Mouse (Mus musculus) c-Kit-negative CD71-positive TER-119-positive erythroid progenitor cells, embryonic 14.5 days (primary cell): ENCODE results near the gene Cutc.
A peak's percentile ranks its signal among the peaks of the same experiment; 100 is the strongest.

Source experiments
- DNase-seq: peaks from one replicate; pipeline ENCODE4 v3.0.0-alpha.2; 2013; ENCODE audit warnings: low read depth, low spot score

Gene Cutc

GRCm38 (mm10) chr19:43753226-43753835 lies 535 bp downstream of the Cutc start:
- peak; percentile 67 for DNase-seq

DNA sequence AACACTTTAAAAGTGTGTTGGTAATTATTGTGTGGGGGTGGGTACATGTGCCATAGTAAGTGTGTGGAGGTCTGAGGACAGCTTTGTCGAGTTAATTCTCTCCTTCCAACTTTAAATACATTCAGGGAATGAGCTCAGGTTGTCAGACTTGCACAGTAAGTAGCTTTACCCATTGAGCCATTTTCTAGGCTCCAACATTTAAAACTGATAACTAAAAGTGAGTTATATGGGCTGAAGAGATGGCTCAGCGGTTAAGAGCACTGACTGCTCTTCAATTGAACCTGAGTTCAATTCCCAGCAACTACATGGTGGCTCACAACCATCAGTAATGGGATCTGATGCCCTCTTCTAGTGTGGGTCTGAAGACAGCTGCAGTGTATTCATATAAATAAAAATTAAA lies 1.4 kb downstream of the Cutc start:
- no peak for DNase-seq

GRCm38 (mm10) chr19:43754872-43755271 lies 2.1 kb downstream of the Cutc start:
- no peak for DNase-seq

DNA sequence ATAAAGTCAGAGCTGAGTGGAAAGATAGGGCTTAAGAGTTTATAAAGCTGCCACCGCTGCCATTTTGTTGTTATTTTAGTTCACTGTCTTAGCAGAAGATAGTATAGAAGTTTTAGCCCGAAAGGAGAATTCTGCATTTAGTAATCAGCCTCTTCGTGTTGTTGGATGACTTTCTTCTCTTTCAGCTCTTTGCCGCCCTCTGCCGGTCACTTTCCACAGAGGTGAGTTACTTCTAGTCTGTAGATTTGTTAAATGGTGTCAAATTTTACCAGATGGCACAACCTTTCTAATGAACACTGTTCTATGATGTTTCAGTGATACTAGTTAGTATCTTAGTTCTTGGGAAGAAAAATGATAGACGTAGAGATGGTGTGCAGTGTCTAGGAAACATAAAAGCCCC lies 7.7 kb downstream of the Cutc start:
- DNase-seq = peak; percentile 67

- DNase-seq = no peak
Measured at GRCm38 (mm10) chr19:43761543-43762256, 8.9 kb downstream of the Cutc start.

DNA sequence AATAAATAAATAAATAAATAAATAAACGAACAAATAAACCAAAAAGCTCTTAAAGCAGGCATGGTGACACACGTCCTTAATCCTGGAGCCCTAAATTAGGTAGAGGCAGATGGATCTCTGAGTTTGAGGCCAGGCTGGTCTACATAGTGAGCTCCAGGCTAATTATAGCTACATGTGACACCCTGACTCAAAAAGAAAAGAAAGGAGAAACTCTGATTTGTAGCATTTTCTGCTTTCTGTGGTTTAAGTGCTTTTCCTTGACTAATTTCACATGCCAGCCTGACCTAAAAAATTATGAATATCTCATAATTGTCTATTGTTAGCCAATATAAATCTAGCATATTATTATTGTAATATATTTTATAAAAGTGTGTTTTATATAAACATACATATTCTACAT lies 9.6 kb downstream of the Cutc start:
- DNase-seq = no peak

DNA sequence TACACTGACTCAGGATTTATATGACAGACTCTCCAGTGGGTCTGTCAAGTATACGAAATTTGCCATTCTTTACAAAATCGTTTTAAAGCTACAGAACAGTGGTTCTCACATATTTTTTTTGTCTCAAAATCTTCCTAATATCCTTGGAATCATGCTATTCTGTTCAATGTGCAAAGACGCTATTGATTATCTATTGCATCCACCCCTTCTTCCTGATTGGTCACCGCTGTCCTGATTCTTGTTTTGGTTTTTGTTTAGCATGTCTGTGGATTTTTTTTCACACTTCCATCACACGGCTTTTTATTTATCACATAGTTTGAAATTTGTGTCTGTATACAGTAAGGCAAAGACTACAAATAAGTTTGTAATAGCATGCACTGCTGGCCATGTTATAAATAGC lies 13.7 kb downstream of the Cutc start:
- no peak for DNase-seq

DNA sequence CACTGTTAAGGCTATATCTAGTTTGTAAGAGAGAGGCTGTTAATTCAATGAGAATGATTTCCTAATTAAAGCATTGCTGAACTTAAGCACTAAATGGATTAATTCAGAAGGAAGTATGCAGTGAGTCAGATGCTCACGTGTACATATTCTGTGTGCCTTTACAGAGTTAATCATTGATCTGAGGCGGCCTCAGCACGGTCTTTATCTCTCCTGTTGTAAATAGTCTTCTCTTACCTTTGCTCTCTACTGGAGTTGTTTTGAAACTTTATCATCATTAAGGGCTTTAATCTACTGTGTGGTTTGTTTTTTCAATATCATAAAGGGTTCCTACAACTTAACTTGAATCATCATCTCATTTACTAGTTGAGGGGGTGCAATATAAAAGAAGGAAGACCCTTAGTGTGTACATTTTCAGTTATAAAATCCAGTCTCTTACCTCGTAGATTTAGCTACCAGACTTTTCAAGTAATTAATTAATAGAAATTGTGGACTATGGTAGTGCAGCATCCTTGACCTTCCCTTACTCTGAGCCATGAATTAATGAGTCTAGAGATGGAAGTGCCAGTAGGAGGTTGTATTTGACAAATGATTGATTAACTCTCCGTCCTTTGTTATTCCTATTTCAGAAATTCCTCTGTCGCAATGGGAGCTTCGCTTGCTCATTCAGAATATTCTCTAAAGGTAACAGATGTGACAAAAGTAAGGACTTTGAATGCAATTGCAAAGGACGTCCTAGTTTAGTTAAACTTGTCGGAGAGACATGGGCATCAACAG lies 14.9 kb downstream of the Cutc start:
- no peak for DNase-seq

DNA sequence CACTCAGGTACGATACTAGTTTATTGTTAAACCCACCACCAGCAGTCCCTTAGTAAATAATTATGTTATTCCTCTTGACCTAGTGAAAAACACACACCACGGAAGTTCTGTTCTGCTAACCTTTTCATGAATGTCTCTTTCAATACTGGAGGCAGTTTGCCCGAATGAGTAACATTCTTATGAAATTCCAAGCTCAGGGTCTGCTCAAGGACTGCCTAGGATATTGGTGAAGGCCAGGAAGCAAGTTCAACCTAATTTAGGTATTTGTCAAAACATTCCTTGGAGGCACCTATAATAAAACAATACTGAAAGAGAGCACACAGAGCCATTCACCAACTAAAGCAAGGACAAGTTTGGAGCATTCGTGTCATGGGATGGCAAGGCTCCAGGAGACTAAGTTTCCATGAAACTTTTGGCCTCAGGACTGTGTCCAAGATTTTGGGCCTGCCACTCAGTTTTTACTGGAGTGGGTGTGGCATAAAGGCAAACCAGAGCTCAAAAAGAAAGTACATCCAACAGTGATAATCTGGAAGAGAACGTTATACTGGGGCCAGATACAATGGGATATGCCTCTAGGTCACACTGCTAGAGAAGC lies 16.7 kb downstream of the Cutc start:
- DNase-seq = no peak

DNA sequence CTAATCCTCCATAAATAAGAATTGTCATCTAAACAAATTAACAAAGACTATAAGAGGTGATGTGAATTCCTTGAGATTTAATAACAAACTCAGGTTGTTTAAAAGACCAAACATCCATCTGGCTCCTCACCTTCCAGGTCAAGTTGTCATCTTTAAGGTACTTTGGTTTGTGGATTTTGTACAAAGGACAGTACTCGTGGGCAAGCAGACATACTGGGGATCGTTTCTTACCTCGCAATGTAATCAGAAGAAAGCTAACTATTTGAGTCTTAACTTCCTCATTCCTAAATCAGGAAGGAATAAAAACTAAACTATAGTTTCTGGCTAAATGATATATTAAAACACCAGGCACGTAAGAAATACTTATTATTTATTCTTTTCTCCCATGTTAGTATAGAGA lies 17.8 kb downstream of the Cutc start:
- no peak for DNase-seq

GRCm38 (mm10) chr19:43771499-43771969 lies 18.7 kb downstream of the Cutc start:
- no peak for DNase-seq

- DNase-seq = no peak
Measured at GRCm38 (mm10) chr19:43772311-43772710, 19.5 kb downstream of the Cutc start.

GRCm38 (mm10) chr19:43775433-43775832 lies 22.6 kb downstream of the Cutc start:
- no peak for DNase-seq

- no peak for DNase-seq
Measured at GRCm38 (mm10) chr19:43776561-43776960, 23.8 kb downstream of the Cutc start.

DNA sequence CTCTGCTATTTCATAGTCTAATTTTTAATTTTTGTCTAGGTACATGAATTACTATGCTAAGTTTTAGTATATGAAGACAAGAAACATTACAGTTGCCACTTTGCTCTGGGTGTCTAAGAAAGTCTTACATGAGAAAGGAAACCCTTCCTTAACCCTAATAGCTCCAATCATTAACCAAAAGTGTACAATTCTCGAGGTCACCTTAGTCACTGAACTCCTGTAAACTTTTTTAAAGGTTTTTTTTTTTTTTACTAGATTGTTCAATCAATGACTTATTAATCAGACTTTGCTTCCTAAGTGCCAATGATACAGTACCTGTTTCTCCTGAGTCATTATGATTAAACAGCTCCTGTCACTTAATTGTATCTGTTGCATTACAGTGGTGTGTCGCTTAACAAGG lies 24.5 kb downstream of the Cutc start:
- no peak for DNase-seq

DNA sequence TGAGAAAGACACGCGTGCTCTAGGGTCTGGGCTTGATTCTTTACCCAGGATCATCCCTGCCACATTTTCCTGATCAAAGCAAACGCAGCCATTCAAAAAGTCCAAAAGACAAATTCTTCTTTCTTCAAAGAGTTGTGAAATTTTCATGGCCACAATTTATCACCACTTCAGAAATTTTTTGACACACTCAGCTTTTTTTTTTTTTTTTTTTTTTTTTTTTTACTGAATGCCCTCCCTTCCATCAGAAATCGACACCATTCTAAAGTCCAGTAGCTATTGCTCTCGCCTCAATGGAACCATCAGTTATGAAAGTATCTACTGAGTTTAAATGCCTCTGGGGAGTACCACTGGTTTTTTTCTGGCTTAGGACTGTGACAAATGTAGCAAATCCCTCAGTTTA lies 27.6 kb downstream of the Cutc start:
- DNase-seq = no peak

GRCm38 (mm10) chr19:43781980-43782379 lies 29.2 kb downstream of the Cutc start, which contains the start of gene Abcc2:
TSS of gene Abcc2 (plus strand) at chr19:43782192.
- DNase-seq = no peak

GRCm38 (mm10) chr19:43784761-43785160 lies 32.0 kb downstream of the Cutc start:
- no peak for DNase-seq

DNA sequence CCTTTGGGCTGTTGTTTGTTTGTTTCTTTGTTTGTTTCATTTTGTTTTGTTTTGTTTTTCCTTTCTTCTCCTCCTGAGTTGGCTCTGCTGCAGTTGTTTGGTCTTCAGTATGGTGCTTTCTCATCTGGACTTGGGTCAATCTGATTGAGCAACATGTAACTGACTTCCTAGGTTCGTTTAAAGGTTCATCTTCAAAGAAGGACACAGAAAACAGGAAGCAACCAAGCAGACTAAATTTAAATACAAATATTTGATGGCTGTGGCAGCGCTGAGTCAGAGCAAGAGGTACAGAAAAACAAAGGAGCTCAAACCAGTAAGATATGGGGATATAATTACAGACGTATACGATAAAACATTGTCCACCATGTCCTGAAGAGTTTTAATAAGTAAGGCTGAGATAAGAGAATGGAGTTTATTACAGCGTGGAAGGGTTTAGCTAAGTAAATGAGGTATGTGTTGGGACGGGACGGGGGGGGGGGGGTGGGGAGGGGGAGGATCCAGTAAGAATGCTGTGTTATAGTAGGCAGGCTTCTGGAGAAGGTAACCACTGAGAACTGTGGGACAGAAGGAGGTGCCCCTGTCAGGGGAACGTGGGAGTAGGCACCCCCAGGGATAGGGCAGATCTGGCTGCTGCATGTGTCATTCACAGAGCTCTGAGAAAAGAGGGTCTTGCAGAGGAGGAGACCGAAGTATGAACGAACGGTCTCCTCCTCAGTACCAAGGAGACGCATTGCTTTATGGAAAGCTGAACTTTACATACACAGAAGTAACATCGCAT lies 33.6 kb downstream of the Cutc start:
- no peak for DNase-seq

DNA sequence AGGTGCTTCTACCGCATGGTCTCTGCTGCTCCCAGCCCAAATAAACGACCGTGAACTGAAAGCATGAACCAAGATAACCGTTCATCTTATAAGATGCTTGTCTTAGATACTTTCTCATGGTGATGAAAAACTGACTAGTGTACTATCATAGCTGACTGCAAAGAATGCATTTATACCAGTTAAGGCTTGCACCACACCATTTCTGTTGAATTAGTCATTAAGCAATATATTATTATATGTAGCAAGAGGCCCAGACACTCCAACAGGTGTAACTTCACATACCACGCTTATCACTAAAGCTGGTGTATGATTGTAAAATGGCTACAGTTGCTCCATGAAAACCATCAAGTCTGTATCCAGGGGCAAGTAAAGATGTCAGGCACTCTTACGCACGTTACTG lies 37.0 kb downstream of the Cutc start:
- no peak for DNase-seq

DNA sequence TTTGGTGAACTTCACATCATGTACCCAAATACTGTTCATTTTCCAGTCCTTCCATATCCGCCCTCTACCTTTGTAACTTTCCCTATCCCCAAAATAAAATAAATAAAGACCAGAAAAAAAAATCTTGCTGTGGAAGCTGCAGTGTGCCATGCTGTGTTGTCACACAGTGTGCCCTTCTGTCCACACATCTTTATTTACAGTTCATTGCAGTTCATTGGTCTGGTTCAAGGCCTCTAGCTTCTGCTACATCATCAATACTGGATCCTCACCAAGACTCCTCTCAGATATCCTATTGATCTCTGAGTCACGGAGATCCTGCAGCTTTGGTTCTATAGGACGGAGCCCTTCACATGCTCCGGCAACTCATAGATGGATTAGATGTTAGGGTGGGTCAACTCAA lies 39.7 kb downstream of the Cutc start:
- DNase-seq = no peak
